Mouse (Mus musculus): ENCODE measurements around the gene Padi2. TPM values are rescaled to one million over a fixed set of nuclear protein-coding genes. Genes with fewer than 3 reads are reported as not detected.

The Padi2 gene
- total RNA-seq, 1 experiment from 2014 or later: 41.3 TPM

Other genes with a start within 250 kb of the Padi2 start
- 139 to 166 TPM (median 160 TPM) in 3 replicates for gene Arhgef10l, start 240.3 kb upstream of the Padi2 start, total RNA-seq (2017)
- gene Rcc2, start 205.8 kb upstream of the Padi2 start, total RNA-seq (2017): 37.9 to 43.0 TPM (median 38.5 TPM) in 3 replicates
- not detected in 3 replicates for gene Padi6, start 163.7 kb upstream of the Padi2 start, total RNA-seq (2017)
- 5.7 to 16.3 TPM (median 13.0 TPM) in 3 replicates for gene Padi4, start 132.1 kb upstream of the Padi2 start, total RNA-seq (2017)
- not detected in 3 replicates for gene Padi3, start 95.7 kb upstream of the Padi2 start, total RNA-seq (2017)
- 0.29 to 0.86 TPM in 2 of 3 replicates, not detected in the other for gene Padi1, start 60.6 kb upstream of the Padi2 start, total RNA-seq (2017)
- 122 to 131 TPM (median 125 TPM) in 3 replicates for gene Sdhb, start 54.9 kb downstream of the Padi2 start, total RNA-seq (2017)
- gene Atp13a2, start 80.5 kb downstream of the Padi2 start, total RNA-seq (2017): 29.4 to 38.3 TPM (median 34.3 TPM) in 3 replicates
- not detected in 3 replicates for gene Mfap2, start 104.1 kb downstream of the Padi2 start, total RNA-seq (2017)
- 4.8 to 12.1 TPM (median 8.5 TPM) in 3 replicates for gene Crocc, start 154.2 kb downstream of the Padi2 start, total RNA-seq (2017)
- gene Necap2, start 172.0 kb downstream of the Padi2 start, total RNA-seq (2017): 103 to 149 TPM (median 111 TPM) in 3 replicates
- gene Spata21, start 182.0 kb downstream of the Padi2 start, total RNA-seq (2017): not detected in 3 replicates
- gene Szrd1, start 233.4 kb downstream of the Padi2 start, total RNA-seq (2017): 35.3 to 47.0 TPM (median 43.5 TPM) in 3 replicates
- 5.0 to 11.5 TPM (median 5.5 TPM) in 3 replicates for gene Fbxo42, start 241.6 kb downstream of the Padi2 start, total RNA-seq (2017)

Data from monocyte, adult 5-6 weeks (primary cell).